Mouse (Mus musculus): Measurements from ENCODE around the gene Rec8. TPM values are rescaled to one million over a fixed set of nuclear protein-coding genes. Genes with fewer than 3 reads are reported as not detected.
A peak's percentile ranks its signal among the peaks of the same experiment; 100 is the strongest.

Rec8 gene
- total and polyA plus RNA-seq, 3 experiments = not detected

- TF ChIP-seq POLR2A (IDR thresholded peaks at IDR 0.05; ENCODE audit: low read depth, low read length) (peak; percentile 75), NELFE (IDR thresholded peaks at IDR 0.05; ENCODE audit: low read depth, low read length) (peak; percentile 71), SIN3A (IDR thresholded peaks at IDR 0.05; ENCODE audit: low read length) (peak; percentile 93), ELF1 (IDR thresholded peaks at IDR 0.05; ENCODE audit: low read depth, low read length) (peak; percentile 85), HCFC1 (IDR thresholded peaks at IDR 0.05; ENCODE audit: low read depth, low read length) (peak; percentile 95), MAX (IDR thresholded peaks at IDR 0.05; ENCODE audit: low read length) (peak; percentile 92), BHLHE40 (IDR thresholded peaks at IDR 0.05; ENCODE audit: low read depth, low read length) (peak; percentile 93), TBP (conservative IDR thresholded peaks at IDR 0.05; ENCODE audit: low read depth, low read length) (peak; percentile 77), NRF1 (IDR thresholded peaks at IDR 0.05; ENCODE audit: low read depth, low read length) (no peak), CHD1 (IDR thresholded peaks at IDR 0.05; ENCODE audit: low read depth, low read length) (no peak), ZNF384 (IDR thresholded peaks at IDR 0.05; ENCODE audit: low read depth, low read length) (0 out of 2 replicates have a peak, but pooled peaks have one; percentile 5), JUN (IDR thresholded peaks at IDR 0.05; ENCODE audit: insufficient read depth, low read depth, low read length) (no peak), USF2 (conservative IDR thresholded peaks at IDR 0.05; ENCODE audit: low read depth, low read length) (no peak), RCOR1 (conservative IDR thresholded peaks at IDR 0.05; ENCODE audit: low read depth, low read length) (no peak), IRF4 (IDR thresholded peaks at IDR 0.05; ENCODE audit: low read depth, low read length) (peak; percentile 61), MAZ (IDR thresholded peaks at IDR 0.05; ENCODE audit: low read depth, low read length) (no peak)
These were observed 54.2 kb downstream of the Rec8 start, which contains the start of the genes Gmpr2 and Nedd8 (continued) for GRCm38 (mm10) chr14:55671833-55672740.

GRCm38 (mm10) chr14:55672741-55673060, 54.9 kb downstream of the Rec8 start:
- Histone ChIP-seq H3K4me2 (ENCODE audit: insufficient read depth, low read depth, poor library complexity, severe bottlenecking) (peak overlapping the region; percentile 95), H3K4me1 (ENCODE audit: control insufficient read depth in 1 of 2, insufficient read depth in 2 of 2) (peaks cover 15 to 60% of the 10 kb centered on the region in 2 experiments; a peak in 3 of 4 replicates), H3K79me2 (replicated peaks; ENCODE audit: control insufficient read depth, extremely low read depth, insufficient read depth, poor library complexity, severe bottlenecking) (peaks cover 40% of the 10 kb centered on the region), H3K36me3 (replicated peaks in 1 of 2; ENCODE audit: control insufficient read depth in 1 of 2, insufficient read depth in 1 of 2, low read length in 1 of 2) (peaks cover 23 to 54% of the 10 kb centered on the region in 2 experiments), H3K9me3 (replicated peaks; ENCODE audit: low read length) (no peaks in the 10 kb centered on the region), H3K9ac (ENCODE audit: insufficient read depth, low read depth) (peak overlapping the region; percentile 89), H3K27me3 (replicated peaks) (no peaks in the 10 kb centered on the region), H3K4me3 (replicated peaks in 1 of 3; ENCODE audit: low read depth in 2 of 3, low read length in 2 of 3, poor library complexity in 1 of 3) (peak overlapping the region; percentile 56 to 76 (median 68)), H3K27ac (ENCODE audit: insufficient read depth, low read depth) (peak overlapping the region; percentile 80)
- TF ChIP-seq JUND (conservative IDR thresholded peaks at IDR 0.05; ENCODE audit: low read depth, low read length) (no peak), JUN (IDR thresholded peaks at IDR 0.05; ENCODE audit: insufficient read depth, low read depth, low read length) (no peak), CTCF (conservative IDR thresholded peaks at IDR 0.05 in 1 of 2, IDR thresholded peaks at IDR 0.05 in 1 of 2; ENCODE audit: low read depth in 2 of 2, low read length in 2 of 2) (no peak), TCF12 (IDR thresholded peaks at IDR 0.05; ENCODE audit: low read depth, low read length) (no peak), UBTF (IDR thresholded peaks at IDR 0.05; ENCODE audit: low read depth, low read length) (no peak), MYC (IDR thresholded peaks at IDR 0.05; ENCODE audit: low read depth, low read length) (no peak), SMC3 (IDR thresholded peaks at IDR 0.05; ENCODE audit: low read depth, low read length) (no peak), SIN3A (IDR thresholded peaks at IDR 0.05; ENCODE audit: low read length) (no peak), ZMIZ1 (IDR thresholded peaks at IDR 0.05; ENCODE audit: low read depth, low read length) (no peak), MAX (IDR thresholded peaks at IDR 0.05; ENCODE audit: low read length) (no peak)
- in situ Hi-C loops (cut with MboI; ENCODE audit: low pct_ligation_motif_present, low pct_unique_long_range_greater_than_20kb, low sequenced_read_pairs) (no loop called here), dilution Hi-C loops (cut with MboI; ENCODE audit: extremely low pct_ligation_motif_present, extremely low pct_unique_long_range_greater_than_20kb, low sequenced_read_pairs) (no loop called here)
- peak; percentile 33 for DNase-seq (ENCODE audit: extremely low read depth)

Other genes with a start within 250 kb of the Rec8 start
Only the 20 nearest of the 32 such genes appear.
- gene Nrl, start 93.1 kb upstream of the Rec8 start, total RNA-seq (2012; rRNA removed) = 0.13 and 0.29 TPM in 2 replicates
- 0.14 and 0.86 TPM in 2 replicates for gene Nrl, start 93.1 kb upstream of the Rec8 start, total RNA-seq (2014; rRNA removed)
- 0.20 TPM in 1 of 2 replicates, not detected in the other for gene Nrl, start 93.1 kb upstream of the Rec8 start, polyA plus RNA-seq (2012; ENCODE audit: insufficient read length, low read depth)
- 105 and 286 TPM in 2 replicates for gene Pck2, start 77.8 kb upstream of the Rec8 start, total RNA-seq (2012; rRNA removed)
- 113 and 120 TPM in 2 replicates for gene Pck2, start 77.8 kb upstream of the Rec8 start, total RNA-seq (2014; rRNA removed)
- gene Pck2, start 77.8 kb upstream of the Rec8 start, polyA plus RNA-seq (2012; ENCODE audit: insufficient read length, low read depth) = 144 and 149 TPM in 2 replicates
- 36.1 and 39.1 TPM in 2 replicates for gene Dcaf11, start 58.0 kb upstream of the Rec8 start, total RNA-seq (2012; rRNA removed)
- gene Dcaf11, start 58.0 kb upstream of the Rec8 start, total RNA-seq (2014; rRNA removed) = 29.3 and 30.2 TPM in 2 replicates
- 29.6 and 32.6 TPM in 2 replicates for gene Dcaf11, start 58.0 kb upstream of the Rec8 start, polyA plus RNA-seq (2012; ENCODE audit: insufficient read length, low read depth)
- 0.34 and 0.63 TPM in 2 replicates for gene A730061H03Rik, start 57.6 kb upstream of the Rec8 start, total RNA-seq (2012; rRNA removed)
- gene A730061H03Rik, start 57.6 kb upstream of the Rec8 start, total RNA-seq (2014; rRNA removed) = not detected in 2 replicates
- 0.93 and 1.4 TPM in 2 replicates for gene A730061H03Rik, start 57.6 kb upstream of the Rec8 start, polyA plus RNA-seq (2012; ENCODE audit: insufficient read length, low read depth)
- not detected in 2 replicates for gene Fitm1, start 42.4 kb upstream of the Rec8 start, total RNA-seq (2012; rRNA removed)
- not detected in 2 replicates for gene Fitm1, start 42.4 kb upstream of the Rec8 start, total RNA-seq (2014; rRNA removed)
- gene Fitm1, start 42.4 kb upstream of the Rec8 start, polyA plus RNA-seq (2012; ENCODE audit: insufficient read length, low read depth) = not detected in 2 replicates
- 292 and 335 TPM in 2 replicates for gene Psme1, start 39.9 kb upstream of the Rec8 start, total RNA-seq (2012; rRNA removed)
- 338 and 377 TPM in 2 replicates for gene Psme1, start 39.9 kb upstream of the Rec8 start, total RNA-seq (2014; rRNA removed)
- gene Psme1, start 39.9 kb upstream of the Rec8 start, polyA plus RNA-seq (2012; ENCODE audit: insufficient read length, low read depth) = 638 and 740 TPM in 2 replicates
- gene Emc9, start 32.7 kb upstream of the Rec8 start, total RNA-seq (2012; rRNA removed) = 9.6 and 10.4 TPM in 2 replicates
- 1.6 and 1.7 TPM in 2 replicates for gene Emc9, start 32.7 kb upstream of the Rec8 start, total RNA-seq (2014; rRNA removed)
- 3.7 and 4.2 TPM in 2 replicates for gene Emc9, start 32.7 kb upstream of the Rec8 start, polyA plus RNA-seq (2012; ENCODE audit: insufficient read length, low read depth)
- gene Psme2, start 26.9 kb upstream of the Rec8 start, total RNA-seq (2012; rRNA removed) = 634 and 684 TPM in 2 replicates
- gene Psme2, start 26.9 kb upstream of the Rec8 start, total RNA-seq (2014; rRNA removed) = 467 and 546 TPM in 2 replicates
- 650 and 757 TPM in 2 replicates for gene Psme2, start 26.9 kb upstream of the Rec8 start, polyA plus RNA-seq (2012; ENCODE audit: insufficient read length, low read depth)
- gene Rnf31, start 26.3 kb upstream of the Rec8 start, total RNA-seq (2012; rRNA removed) = 14.8 and 15.9 TPM in 2 replicates
- gene Rnf31, start 26.3 kb upstream of the Rec8 start, total RNA-seq (2014; rRNA removed) = 3.2 and 3.8 TPM in 2 replicates
- gene Rnf31, start 26.3 kb upstream of the Rec8 start, polyA plus RNA-seq (2012; ENCODE audit: insufficient read length, low read depth) = 18.2 and 22.6 TPM in 2 replicates
- 9.2 and 10.1 TPM in 2 replicates for gene Irf9, start 14.5 kb upstream of the Rec8 start, total RNA-seq (2012; rRNA removed)
- gene Irf9, start 14.5 kb upstream of the Rec8 start, total RNA-seq (2014; rRNA removed) = 9.6 and 11.2 TPM in 2 replicates
- gene Irf9, start 14.5 kb upstream of the Rec8 start, polyA plus RNA-seq (2012; ENCODE audit: insufficient read length, low read depth) = 12.4 and 12.8 TPM in 2 replicates
- 84.8 and 95.0 TPM in 2 replicates for gene Ipo4, start 17.9 kb downstream of the Rec8 start, total RNA-seq (2012; rRNA removed)
- gene Ipo4, start 17.9 kb downstream of the Rec8 start, total RNA-seq (2014; rRNA removed) = 47.5 TPM in 2 replicates
- 164 and 175 TPM in 2 replicates for gene Ipo4, start 17.9 kb downstream of the Rec8 start, polyA plus RNA-seq (2012; ENCODE audit: insufficient read length, low read depth)
- 0.17 TPM in 1 of 2 replicates, not detected in the other for gene Gm49378, start 19.9 kb downstream of the Rec8 start, total RNA-seq (2012; rRNA removed)
- 9.1 and 11.7 TPM in 2 replicates for gene Gm49378, start 19.9 kb downstream of the Rec8 start, total RNA-seq (2014; rRNA removed)
- gene Gm49378, start 19.9 kb downstream of the Rec8 start, polyA plus RNA-seq (2012; ENCODE audit: insufficient read length, low read depth) = 8.7 TPM in 1 of 2 replicates, not detected in the other
- gene Tm9sf1, start 25.8 kb downstream of the Rec8 start, total RNA-seq (2012; rRNA removed) = 51.3 and 57.8 TPM in 2 replicates
- gene Tm9sf1, start 25.8 kb downstream of the Rec8 start, total RNA-seq (2014; rRNA removed) = 36.1 and 39.5 TPM in 2 replicates
- 58.0 and 65.3 TPM in 2 replicates for gene Tm9sf1, start 25.8 kb downstream of the Rec8 start, polyA plus RNA-seq (2012; ENCODE audit: insufficient read length, low read depth)
- 0.29 and 0.30 TPM in 2 replicates for gene Tssk4, start 32.1 kb downstream of the Rec8 start, total RNA-seq (2012; rRNA removed)
- gene Tssk4, start 32.1 kb downstream of the Rec8 start, total RNA-seq (2014; rRNA removed) = 0.14 TPM in 1 of 2 replicates, not detected in the other
- 0.26 and 0.31 TPM in 2 replicates for gene Tssk4, start 32.1 kb downstream of the Rec8 start, polyA plus RNA-seq (2012; ENCODE audit: insufficient read length, low read depth)
- 25.1 and 25.6 TPM in 2 replicates for gene Mdp1, start 42.5 kb downstream of the Rec8 start, total RNA-seq (2012; rRNA removed)
- 30.9 and 39.0 TPM in 2 replicates for gene Mdp1, start 42.5 kb downstream of the Rec8 start, total RNA-seq (2014; rRNA removed)
- gene Mdp1, start 42.5 kb downstream of the Rec8 start, polyA plus RNA-seq (2012; ENCODE audit: insufficient read length, low read depth) = 23.4 and 26.0 TPM in 2 replicates
- 34.3 and 37.3 TPM in 2 replicates for gene Gmpr2, start 53.9 kb downstream of the Rec8 start, total RNA-seq (2012; rRNA removed)
- gene Gmpr2, start 53.9 kb downstream of the Rec8 start, total RNA-seq (2014; rRNA removed) = 51.3 and 54.9 TPM in 2 replicates
- gene Gmpr2, start 53.9 kb downstream of the Rec8 start, polyA plus RNA-seq (2012; ENCODE audit: insufficient read length, low read depth) = 34.7 and 44.3 TPM in 2 replicates
- 378 and 515 TPM in 2 replicates for gene Nedd8, start 54.1 kb downstream of the Rec8 start, total RNA-seq (2012; rRNA removed)
- gene Nedd8, start 54.1 kb downstream of the Rec8 start, total RNA-seq (2014; rRNA removed) = 272 and 276 TPM in 2 replicates
- gene Nedd8, start 54.1 kb downstream of the Rec8 start, polyA plus RNA-seq (2012; ENCODE audit: insufficient read length, low read depth) = 513 and 653 TPM in 2 replicates
- gene Tinf2, start 63.8 kb downstream of the Rec8 start, total RNA-seq (2012; rRNA removed) = 25.2 and 29.1 TPM in 2 replicates
- gene Tinf2, start 63.8 kb downstream of the Rec8 start, total RNA-seq (2014; rRNA removed) = 21.4 and 23.3 TPM in 2 replicates
- 31.1 and 33.2 TPM in 2 replicates for gene Tinf2, start 63.8 kb downstream of the Rec8 start, polyA plus RNA-seq (2012; ENCODE audit: insufficient read length, low read depth)
- gene Tgm1, start 95.9 kb downstream of the Rec8 start, total RNA-seq (2012; rRNA removed) = not detected in 2 replicates
- gene Tgm1, start 95.9 kb downstream of the Rec8 start, total RNA-seq (2014; rRNA removed) = 0.07 TPM in 1 of 2 replicates, not detected in the other
- gene Tgm1, start 95.9 kb downstream of the Rec8 start, polyA plus RNA-seq (2012; ENCODE audit: insufficient read length, low read depth) = 0.14 and 0.16 TPM in 2 replicates
- 19.1 and 21.9 TPM in 2 replicates for gene Rabggta, start 104.2 kb downstream of the Rec8 start, total RNA-seq (2012; rRNA removed)
- 12.0 and 16.2 TPM in 2 replicates for gene Rabggta, start 104.2 kb downstream of the Rec8 start, total RNA-seq (2014; rRNA removed)
- 12.8 and 13.9 TPM in 2 replicates for gene Rabggta, start 104.2 kb downstream of the Rec8 start, polyA plus RNA-seq (2012; ENCODE audit: insufficient read length, low read depth)

All from CH12.LX (cell line).